Mouse (Mus musculus) ES-E14 (cell line): ENCODE results near the gene Tmem119. TPM values are rescaled to one million over a fixed set of nuclear protein-coding genes. Genes with fewer than 3 reads are reported as not detected.
A peak's percentile ranks its signal among the peaks of the same experiment; 100 is the strongest.
"Not testable (repeated sequence)": the region's sequence is repeated elsewhere in the genome, so short reads cannot be mapped to it uniquely, and the experiment has no call there.

Experiments used
- DNase-seq: peaks from one replicate; pipeline ENCODE4 v3.0.0-alpha.2; 2013; ENCODE audit warnings: low read depth, low spot score
- H3K27ac ChIP-seq: 2 replicates; pipeline ENCODE4 v1.5.1; 2012; ENCODE audit warnings: low read depth, mild to moderate bottlenecking, low read length, moderate library complexity, mixed read lengths; ENCODE audit not compliant: poor library complexity, insufficient read depth, severe bottlenecking
- H3K36me3 ChIP-seq: 2 replicates; pipeline ENCODE4 v1.6.1; 2012; ENCODE audit warnings: mild to moderate bottlenecking, low read length, moderate library complexity, mixed read lengths; ENCODE audit not compliant: control insufficient read depth, poor library complexity, insufficient read depth, severe bottlenecking
- H3K4me1 ChIP-seq, 2 experiments: fragments of 150-350 bp in 1 of 2; sonication (generic) in 1 of 2; 2 replicates each; pipeline ENCODE4 v1.6.1; 2012; ENCODE audit warnings: low read length in 2 of 2, mild to moderate bottlenecking in 1 of 2, mixed read lengths in 1 of 2; ENCODE audit not compliant: control insufficient read depth in 2 of 2, insufficient read depth in 2 of 2, poor library complexity in 1 of 2
- H3K4me3 ChIP-seq, 2 experiments: fragments of 150-350 bp in 1 of 2; sonication (generic) in 1 of 2; 2 replicates each; pipeline ENCODE4 v1.5.1; 2012; ENCODE audit warnings: low read length in 2 of 2, low read depth in 1 of 2, mild to moderate bottlenecking in 1 of 2, mixed read lengths in 1 of 2; ENCODE audit not compliant: insufficient read depth in 1 of 2, poor library complexity in 1 of 2, severe bottlenecking in 1 of 2
- H3K9ac ChIP-seq: 2 replicates; pipeline ENCODE4 v1.6.1; 2012; ENCODE audit warnings: low read depth, mild to moderate bottlenecking, low read length, mixed read lengths; ENCODE audit not compliant: poor library complexity, insufficient read depth, severe bottlenecking
- H3K9me3 ChIP-seq: fragments of 150-350 bp; sonication (generic); 2 replicates; pipeline ENCODE4 v1.6.1; 2012; ENCODE audit warnings: low read depth, mild to moderate bottlenecking, low read length; ENCODE audit not compliant: control insufficient read depth, insufficient read depth
- CHD2 ChIP-seq: IDR thresholded peaks from 2 replicates; pipeline ENCODE4 v1.6.1; 2014; ENCODE audit warnings: mild to moderate bottlenecking, low read depth, low read length, inconsistent platforms
- HCFC1 ChIP-seq: IDR thresholded peaks from 2 replicates; pipeline ENCODE4 v1.6.1; 2012; ENCODE audit warnings: low read length, inconsistent platforms, borderline replicate concordance; ENCODE audit not compliant: insufficient read depth
- MAFK ChIP-seq: IDR thresholded peaks from 2 replicates; pipeline ENCODE4 v1.6.1; 2014; ENCODE audit warnings: mild to moderate bottlenecking, low read depth, low read length, inconsistent platforms; ENCODE audit not compliant: insufficient read depth
- ZC3H11A ChIP-seq: IDR thresholded peaks from 2 replicates; pipeline ENCODE4 v1.6.1; 2012; ENCODE audit warnings: low read depth, mild to moderate bottlenecking, inconsistent platforms, low read length, borderline replicate concordance
- ZNF384 ChIP-seq: IDR thresholded peaks from 2 replicates; pipeline ENCODE4 v1.6.1; 2012; ENCODE audit warnings: low read depth, low read length, inconsistent platforms
- in situ Hi-C, 2 experiments: fragments of 600-800 bp; cut with MboI; formaldehyde crosslinking; loops; one replicate each; pipeline ENCODE4 v1.15.1; 2025; ENCODE audit warnings: low sequenced_read_pairs in 2 of 2, inconsistent platforms in 1 of 2; ENCODE audit not compliant: unreplicated experiment in 2 of 2
- total RNA-seq: library from RNA; depleted of rRNA; stranded (reverse); fragments of 300-350 nt; gene quantifications from 2 replicates; pipeline ENCODE4 v1.2.3, GENCODE M21; 2012

The Tmem119 gene
- total RNA-seq, 1 experiment, result 7.1 TPM

DNA sequence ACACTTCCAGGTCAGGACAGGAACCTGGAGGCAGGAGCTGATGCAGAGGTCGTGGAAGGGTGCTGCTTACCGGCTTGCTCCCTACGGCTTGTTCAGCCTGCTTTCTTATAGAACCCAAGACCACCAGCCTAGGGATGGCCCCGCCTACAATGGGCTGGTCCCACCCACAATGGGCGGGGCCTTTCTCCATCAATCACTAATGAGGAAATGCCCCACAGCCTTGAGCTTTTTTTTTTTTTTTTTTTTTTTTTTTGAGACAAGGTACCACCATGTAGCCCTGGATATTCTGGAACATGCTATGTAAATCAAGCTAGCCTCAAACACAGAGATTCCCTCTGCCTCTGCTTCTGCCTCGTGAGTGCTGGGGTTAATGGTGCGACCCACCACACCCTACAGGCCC lies 18.4 kb downstream of the Tmem119 start:
- H3K4me1 ChIP-seq, result no peaks in the 10 kb centered on the region
- no peak overlapping the region for H3K9ac ChIP-seq
- H3K27ac ChIP-seq, result no peak overlapping the region
- H3K9me3 ChIP-seq, result no peaks in the 10 kb centered on the region
- H3K36me3 ChIP-seq, result peaks cover 2% of the 10 kb centered on the region; the same call in 1 of the 2 replicates
- H3K4me3 ChIP-seq, result no peak overlapping the region
- no peak for DNase-seq
- TF ChIP-seq MAFK, result no peak
- no peak for TF ChIP-seq ZC3H11A
- TF ChIP-seq ZNF384, result peak; percentile 87
- no peak for TF ChIP-seq CHD2
- TF ChIP-seq HCFC1, result no peak
- in situ Hi-C loops, result no loop called here

DNA sequence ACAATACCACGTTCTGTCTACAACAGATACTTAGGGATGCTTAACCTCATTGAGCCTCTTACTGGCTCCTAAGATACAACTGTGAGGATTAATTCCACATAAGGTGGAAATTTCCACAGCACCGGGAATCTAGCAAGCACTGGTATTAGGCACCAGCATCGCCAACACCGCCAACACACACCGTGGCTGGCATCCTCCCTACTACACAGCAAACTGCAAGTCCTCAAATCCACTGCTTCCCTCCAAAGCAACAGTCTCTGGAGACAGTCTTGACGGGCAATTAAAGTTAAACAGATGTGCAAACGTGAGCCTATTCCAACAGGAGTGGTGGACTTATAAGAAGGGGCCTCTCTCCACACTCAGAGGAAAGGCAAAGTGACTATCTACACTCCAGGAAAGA lies 19.1 kb downstream of the Tmem119 start:
- in situ Hi-C loops, result no loop called here
- no peak overlapping the region for H3K27ac ChIP-seq
- no peaks in the 10 kb centered on the region for H3K4me1 ChIP-seq
- no peak for DNase-seq
- H3K4me3 ChIP-seq, result no peak overlapping the region
- H3K36me3 ChIP-seq, result peaks cover 5% of the 10 kb centered on the region; the same call in 1 of the 2 replicates
- no peak overlapping the region for H3K9ac ChIP-seq
- H3K9me3 ChIP-seq, result no peaks in the 10 kb centered on the region
- TF ChIP-seq ZC3H11A, result no peak
- no peak for TF ChIP-seq CHD2
- TF ChIP-seq ZNF384, result no peak
- TF ChIP-seq HCFC1, result no peak
- TF ChIP-seq MAFK, result no peak

DNA sequence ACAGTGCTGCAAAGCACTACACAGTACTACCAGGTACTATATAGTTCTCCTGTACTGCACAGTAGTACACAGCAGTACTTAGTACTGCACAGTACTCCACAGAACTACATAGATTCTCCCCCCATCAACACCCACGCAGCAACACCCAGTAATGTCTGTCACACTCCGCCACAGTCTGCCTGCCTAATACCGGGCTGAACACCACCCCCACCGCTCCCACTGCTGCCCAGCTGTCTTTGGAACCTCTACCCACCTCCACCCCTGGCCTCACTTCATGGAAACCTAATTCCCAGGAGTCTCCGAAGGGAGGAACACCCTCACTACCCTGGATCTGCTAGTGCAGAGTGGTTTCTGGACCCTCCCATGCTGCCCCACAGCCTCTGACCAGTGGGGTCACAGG lies 19.6 kb downstream of the Tmem119 start:
- Histone ChIP-seq H3K36me3 (peaks cover 9% of the 10 kb centered on the region), H3K4me1 (no peaks in the 10 kb centered on the region), H3K4me3 (no peak overlapping the region), H3K9me3 (no peaks in the 10 kb centered on the region), H3K9ac (no peak overlapping the region), H3K27ac (no peak overlapping the region)
- no peak for DNase-seq
- in situ Hi-C loops, result no loop called here
- TF ChIP-seq MAFK, result no peak
- TF ChIP-seq ZNF384, result no peak
- TF ChIP-seq HCFC1, result no peak
- TF ChIP-seq ZC3H11A, result no peak
- TF ChIP-seq CHD2, result no peak

DNA sequence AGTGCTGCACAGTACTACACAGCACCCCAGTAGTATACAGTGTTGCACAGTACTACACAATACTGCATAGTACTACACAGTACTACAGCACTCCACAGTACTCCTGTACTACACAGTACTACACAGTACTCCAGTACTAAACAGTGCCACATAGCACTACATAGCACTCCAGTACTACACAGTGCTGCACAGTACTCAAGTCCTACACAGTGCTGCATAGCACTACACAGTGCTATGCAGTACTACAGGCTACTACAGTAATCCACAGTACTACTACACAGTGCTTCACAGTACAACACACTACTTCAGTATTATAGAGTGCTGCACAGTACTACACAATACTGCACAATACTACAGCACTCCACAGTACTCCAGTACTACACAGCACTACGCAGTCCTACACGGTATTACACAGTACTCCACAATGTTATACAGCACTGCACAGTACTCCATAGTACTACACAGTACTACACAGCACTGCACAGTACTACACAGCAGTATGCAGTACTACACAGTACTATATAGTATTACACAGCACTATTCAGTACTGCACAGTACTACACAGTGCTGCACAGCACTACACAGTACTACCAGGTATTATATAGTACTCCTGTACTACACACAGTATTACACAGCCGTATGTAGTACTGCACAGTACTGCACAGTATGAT lies 20.1 kb downstream of the Tmem119 start:
- DNase-seq, result no peak
- no peak overlapping the region for H3K27ac ChIP-seq
- no peaks in the 10 kb centered on the region for H3K4me1 ChIP-seq
- no peak for TF ChIP-seq HCFC1
- H3K9ac ChIP-seq, result no peak overlapping the region
- H3K4me3 ChIP-seq, result no peak overlapping the region
- in situ Hi-C loops, result no loop called here
- peaks cover 13% of the 10 kb centered on the region for H3K36me3 ChIP-seq
- H3K9me3 ChIP-seq, result no peaks in the 10 kb centered on the region

- no peak for TF ChIP-seq HCFC1
- TF ChIP-seq ZC3H11A, result no peak
- no peak for TF ChIP-seq CHD2
- no peak for TF ChIP-seq MAFK
- TF ChIP-seq ZNF384, result no peak
- Histone ChIP-seq H3K27ac (no peak overlapping the region), H3K9ac (no peak overlapping the region), H3K4me3 (no peak overlapping the region), H3K9me3 (no peaks in the 10 kb centered on the region), H3K36me3 (peaks cover 19% of the 10 kb centered on the region), H3K4me1 (no peaks in the 10 kb centered on the region)
- in situ Hi-C loops, result loop anchor here in 1 of 2 experiments (5.0 kb wide), 1 partner anchor 33 kb away; no protein-coding TSS in a partner anchor
- DNase-seq, result no peak
Observed at GRCm38 (mm10) chr5:113779569-113779968, 20.7 kb downstream of the Tmem119 start.

GRCm38 (mm10) chr5:113777728-113778127 lies 22.6 kb downstream of the Tmem119 start:
- not testable (repeated sequence) for H3K4me3 ChIP-seq, H3K9me3 ChIP-seq, H3K27ac ChIP-seq, H3K4me1 ChIP-seq, H3K9ac ChIP-seq, DNase-seq
- in situ Hi-C loops, result loop anchor here in 1 of 2 experiments (5.0 kb wide), 1 partner anchor 35 kb away; no protein-coding TSS in a partner anchor
- peaks cover 21% of the 10 kb centered on the region for H3K36me3 ChIP-seq
